Mouse (Mus musculus): ENCODE data around the gene Uggt2. TPM values are rescaled to one million over a fixed set of nuclear protein-coding genes. Genes with fewer than 3 reads are reported as not detected.

Gene Uggt2
- polyA plus RNA-seq, 1 experiment from 2014 or later: 7.3 TPM

DNA sequence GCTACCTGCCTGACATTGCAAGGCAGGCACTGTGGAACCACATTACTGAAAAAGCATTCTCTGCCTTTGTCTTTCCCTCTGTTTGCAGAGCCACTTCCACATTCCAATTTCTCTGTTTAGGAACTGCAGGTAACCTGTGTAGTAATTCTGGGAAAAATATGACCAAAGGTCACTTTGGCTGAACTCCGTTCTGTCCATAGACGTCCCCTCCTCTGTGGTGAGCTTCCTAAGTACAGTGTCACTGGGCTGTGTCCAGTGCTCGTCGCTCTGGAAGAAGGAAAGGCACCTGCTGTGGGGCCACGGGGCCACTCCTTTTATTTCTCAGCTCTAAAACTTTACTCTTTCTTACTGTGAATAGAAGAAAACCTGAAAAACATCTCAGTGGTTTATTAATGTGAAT is 118.9 kb downstream of the Uggt2 start:
- Histone ChIP-seq H3K4me2 (ENCODE audit: low read length) (no peak overlapping the region), H3K9ac (ENCODE audit: low read length) (no peak overlapping the region), H3K27me3 (replicated peaks; ENCODE audit: control insufficient read depth, insufficient read depth, low read length) (no peaks in the 10 kb centered on the region), H3K36me3 (ENCODE audit: control insufficient read depth, insufficient read depth, low read length) (peaks cover 66% of the 10 kb centered on the region), H3K4me3 (ENCODE audit: low read depth, low read length) (no peak overlapping the region), H3K9me3 (replicated peaks; ENCODE audit: control insufficient read depth, low read length) (no peaks in the 10 kb centered on the region), H3K27ac (ENCODE audit: low read depth, low read length) (no peak overlapping the region), H3K4me1 (ENCODE audit: control insufficient read depth, insufficient read depth, low read length) (no peaks in the 10 kb centered on the region)
- WGBS: 71% methylated on average over 5 of the region's 5 CpGs
- ATAC-seq (no peak), DNase-seq (ENCODE audit: low spot score) (no peak)

DNA sequence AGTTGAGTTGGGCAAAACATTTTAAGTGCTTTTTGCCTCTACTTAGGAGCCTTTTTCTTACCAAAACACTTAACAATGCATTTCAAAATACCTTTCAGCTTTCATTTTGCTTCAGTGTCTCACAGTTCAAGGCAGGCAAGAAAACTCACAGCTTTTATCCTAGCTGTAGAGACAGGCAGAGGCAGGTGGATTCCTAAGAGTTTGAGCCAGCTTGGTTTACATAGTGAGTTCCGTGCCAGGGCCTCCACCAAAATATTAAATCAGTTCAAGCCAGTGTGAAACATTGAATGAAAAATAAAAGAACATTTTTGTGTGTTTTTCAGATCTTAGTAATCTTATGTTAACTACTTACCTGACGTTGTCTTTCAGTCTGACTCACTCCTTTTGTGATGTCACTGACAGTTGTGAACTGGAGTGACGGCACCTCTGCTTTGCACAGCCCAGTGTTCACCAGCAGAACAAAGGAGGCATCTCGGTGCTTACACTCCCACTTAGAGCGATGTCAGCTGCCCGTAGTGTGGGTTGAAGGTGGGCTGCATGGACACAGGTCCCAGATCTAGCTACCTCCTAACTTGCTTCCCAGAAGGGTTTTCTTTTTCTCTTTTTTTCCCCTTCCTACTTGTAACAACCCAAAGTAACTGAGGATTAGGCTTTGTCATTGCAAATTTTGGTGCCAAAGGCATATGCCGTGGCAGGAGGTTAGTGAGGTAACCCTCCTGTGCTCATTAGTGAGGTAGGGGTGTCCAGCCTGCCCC is 119.5 kb downstream of the Uggt2 start:
- no peak overlapping the region for H3K9ac ChIP-seq (ENCODE audit: low read length)
- ATAC-seq: no peak
- no peak overlapping the region for H3K27ac ChIP-seq (ENCODE audit: low read depth, low read length)
- DNase-seq (ENCODE audit: low spot score): no peak
- WGBS: 66% methylated on average over 7 of the region's 7 CpGs
- no peaks in the 10 kb centered on the region for H3K9me3 ChIP-seq (replicated peaks; ENCODE audit: control insufficient read depth, low read length)
- no peak overlapping the region for H3K4me2 ChIP-seq (ENCODE audit: low read length)
- H3K4me3 ChIP-seq (ENCODE audit: low read depth, low read length): no peak overlapping the region
- no peaks in the 10 kb centered on the region for H3K4me1 ChIP-seq (ENCODE audit: control insufficient read depth, insufficient read depth, low read length)
- no peaks in the 10 kb centered on the region for H3K27me3 ChIP-seq (replicated peaks; ENCODE audit: control insufficient read depth, insufficient read depth, low read length)
- H3K36me3 ChIP-seq (ENCODE audit: control insufficient read depth, insufficient read depth, low read length): peaks cover 69% of the 10 kb centered on the region

DNA sequence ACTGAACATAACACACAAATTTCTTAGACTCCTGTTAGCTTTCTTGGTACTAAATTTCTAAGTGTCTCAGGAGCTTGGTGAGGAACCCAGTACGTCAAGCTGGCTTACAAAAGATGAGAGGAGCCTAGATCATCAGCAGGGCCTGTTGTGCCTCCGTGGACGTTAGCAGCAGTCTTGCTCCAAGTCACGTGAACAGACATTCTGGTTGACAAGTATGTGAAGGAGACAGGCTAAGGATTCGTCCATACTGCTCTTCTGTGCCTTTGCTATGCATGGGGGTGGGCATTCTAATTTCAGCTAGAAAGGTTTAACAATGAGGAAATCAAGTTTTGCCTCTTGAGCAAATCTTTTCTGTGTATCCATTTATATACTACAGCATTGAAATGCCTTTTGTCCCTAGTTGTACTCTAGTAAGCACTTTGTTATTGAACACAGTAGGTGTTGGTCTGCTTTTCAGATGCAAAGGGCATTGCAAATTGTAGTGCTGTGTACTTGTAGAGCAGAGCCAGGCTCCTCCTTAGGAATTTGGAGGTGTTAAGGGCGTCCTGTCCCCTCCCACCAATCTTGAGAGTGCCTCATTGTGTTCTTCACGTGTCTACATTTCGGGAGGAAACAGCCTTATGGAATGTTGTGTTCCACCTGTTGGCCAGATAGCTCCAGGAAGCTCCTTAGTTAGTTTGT is 122.0 kb downstream of the Uggt2 start:
- Histone ChIP-seq H3K4me1 (ENCODE audit: control insufficient read depth, insufficient read depth, low read length) (no peaks in the 10 kb centered on the region), H3K27ac (ENCODE audit: low read depth, low read length) (no peak overlapping the region), H3K27me3 (replicated peaks; ENCODE audit: control insufficient read depth, insufficient read depth, low read length) (no peaks in the 10 kb centered on the region), H3K4me3 (ENCODE audit: low read depth, low read length) (no peak overlapping the region), H3K36me3 (ENCODE audit: control insufficient read depth, insufficient read depth, low read length) (peaks cover 74% of the 10 kb centered on the region), H3K4me2 (ENCODE audit: low read length) (no peak overlapping the region), H3K9ac (ENCODE audit: low read length) (no peak overlapping the region), H3K9me3 (replicated peaks; ENCODE audit: control insufficient read depth, low read length) (no peaks in the 10 kb centered on the region)
- ATAC-seq (no peak), DNase-seq (ENCODE audit: low spot score) (no peak)
- 77% methylated on average over 8 of the region's 8 CpGs for WGBS

DNA sequence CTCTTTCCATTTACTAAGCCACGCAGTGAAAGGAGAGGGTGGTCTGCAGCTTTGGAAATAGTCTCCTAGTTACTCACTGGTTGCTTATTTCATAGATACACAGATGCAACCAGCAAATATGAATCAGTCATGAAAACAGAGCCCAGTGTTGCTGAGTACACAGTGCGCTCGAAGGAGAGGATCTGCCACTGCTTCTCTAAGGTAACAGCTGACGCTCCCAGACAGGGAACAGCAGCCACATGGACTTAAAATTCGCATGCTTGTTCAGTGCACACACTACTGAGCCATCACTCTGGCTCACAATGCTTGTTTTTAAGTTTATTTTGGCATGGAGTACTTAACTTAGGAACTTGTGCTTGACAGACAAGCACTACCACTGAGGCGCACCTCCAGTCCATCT is 127.0 kb downstream of the Uggt2 start:
- Histone ChIP-seq H3K4me1 (ENCODE audit: control insufficient read depth, insufficient read depth, low read length) (no peaks in the 10 kb centered on the region), H3K4me3 (ENCODE audit: low read depth, low read length) (no peak overlapping the region), H3K9me3 (replicated peaks; ENCODE audit: control insufficient read depth, low read length) (no peaks in the 10 kb centered on the region), H3K36me3 (ENCODE audit: control insufficient read depth, insufficient read depth, low read length) (peaks cover 64% of the 10 kb centered on the region), H3K27me3 (replicated peaks; ENCODE audit: control insufficient read depth, insufficient read depth, low read length) (no peaks in the 10 kb centered on the region), H3K27ac (ENCODE audit: low read depth, low read length) (no peak overlapping the region), H3K9ac (ENCODE audit: low read length) (no peak overlapping the region), H3K4me2 (ENCODE audit: low read length) (no peak overlapping the region)
- 92% methylated on average over 6 of the region's 6 CpGs for WGBS
- DNase-seq (ENCODE audit: low spot score): no peak
- no peak for ATAC-seq

DNA sequence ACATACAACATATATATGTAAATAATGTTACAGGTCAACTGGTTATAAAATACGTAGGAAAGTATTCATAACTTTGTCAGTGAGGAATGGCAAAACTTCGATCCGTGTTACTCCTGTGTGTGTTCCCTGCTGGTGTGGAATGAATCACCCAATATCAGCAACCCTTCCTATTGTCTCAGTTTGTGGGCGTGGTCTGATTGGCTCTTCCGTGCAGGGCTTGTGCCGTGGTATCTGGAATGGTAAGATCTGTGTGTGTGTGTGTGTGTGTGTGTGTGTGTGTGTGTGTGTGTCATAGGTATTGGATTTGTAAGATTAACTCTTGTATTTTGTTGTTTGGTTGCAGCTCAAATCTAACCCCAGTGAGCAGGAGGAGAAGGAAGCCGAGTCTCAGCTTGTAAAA is 131.6 kb downstream of the Uggt2 start:
- no peak overlapping the region for H3K4me2 ChIP-seq (ENCODE audit: low read length)

DNA sequence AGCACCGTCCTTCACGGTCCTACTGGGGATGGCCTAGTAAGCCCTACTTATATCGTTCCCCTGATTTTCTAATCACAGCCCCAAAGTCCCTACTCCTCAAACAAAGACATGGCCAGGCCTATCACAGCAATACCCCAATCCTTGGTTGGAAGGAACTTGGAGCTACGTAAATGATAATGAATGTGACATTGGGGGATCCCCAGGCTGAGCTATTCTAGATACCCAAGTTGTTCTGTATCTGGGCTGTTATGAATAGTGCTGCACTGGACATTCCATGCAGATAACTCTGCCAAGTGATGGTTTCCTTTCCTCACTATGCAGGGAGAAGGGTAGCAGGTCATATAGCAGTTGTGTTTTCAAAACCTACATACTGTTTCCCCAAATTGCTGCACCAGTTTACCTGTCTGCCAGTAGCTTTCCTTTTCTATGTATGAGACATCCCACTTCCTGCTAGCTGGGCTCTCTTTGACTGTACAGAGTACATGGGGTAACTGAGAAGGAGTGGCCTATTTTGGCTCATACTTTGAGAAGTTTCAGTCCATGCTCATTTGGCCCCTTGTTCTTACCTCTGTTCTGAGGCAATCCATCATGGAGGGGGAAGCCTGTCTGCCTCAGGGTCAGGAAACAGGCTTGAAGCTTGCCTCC is 133.8 kb downstream of the Uggt2 start:
- H3K36me3 ChIP-seq (ENCODE audit: control insufficient read depth, insufficient read depth, low read length): peaks cover 16% of the 10 kb centered on the region
- no peak overlapping the region for H3K4me2 ChIP-seq (ENCODE audit: low read length)
- H3K4me1 ChIP-seq (ENCODE audit: control insufficient read depth, insufficient read depth, low read length): no peaks in the 10 kb centered on the region
- no peaks in the 10 kb centered on the region for H3K27me3 ChIP-seq (replicated peaks; ENCODE audit: control insufficient read depth, insufficient read depth, low read length)
- no peak overlapping the region for H3K9ac ChIP-seq (ENCODE audit: low read length)
- no peak overlapping the region for H3K27ac ChIP-seq (ENCODE audit: low read depth, low read length)
- DNase-seq (ENCODE audit: low spot score): no peak
- 93% methylated on average over 4 of the region's 4 CpGs for WGBS
- H3K4me3 ChIP-seq (ENCODE audit: low read depth, low read length): no peak overlapping the region
- no peaks in the 10 kb centered on the region for H3K9me3 ChIP-seq (replicated peaks; ENCODE audit: control insufficient read depth, low read length)
- ATAC-seq: no peak

More for the DNA sequence above, 131.6 kb downstream of the Uggt2 start:
- no peak for DNase-seq (ENCODE audit: low spot score)
- Histone ChIP-seq H3K36me3 (ENCODE audit: control insufficient read depth, insufficient read depth, low read length) (peaks cover 27% of the 10 kb centered on the region), H3K27me3 (replicated peaks; ENCODE audit: control insufficient read depth, insufficient read depth, low read length) (no peaks in the 10 kb centered on the region), H3K9me3 (replicated peaks; ENCODE audit: control insufficient read depth, low read length) (no peaks in the 10 kb centered on the region), H3K4me3 (ENCODE audit: low read depth, low read length) (no peak overlapping the region), H3K9ac (ENCODE audit: low read length) (no peak overlapping the region), H3K4me1 (ENCODE audit: control insufficient read depth, insufficient read depth, low read length) (no peaks in the 10 kb centered on the region), H3K27ac (ENCODE audit: low read depth, low read length) (no peak overlapping the region)
- WGBS: 89% methylated on average over 7 of the region's 7 CpGs
- ATAC-seq: no peak

DNA sequence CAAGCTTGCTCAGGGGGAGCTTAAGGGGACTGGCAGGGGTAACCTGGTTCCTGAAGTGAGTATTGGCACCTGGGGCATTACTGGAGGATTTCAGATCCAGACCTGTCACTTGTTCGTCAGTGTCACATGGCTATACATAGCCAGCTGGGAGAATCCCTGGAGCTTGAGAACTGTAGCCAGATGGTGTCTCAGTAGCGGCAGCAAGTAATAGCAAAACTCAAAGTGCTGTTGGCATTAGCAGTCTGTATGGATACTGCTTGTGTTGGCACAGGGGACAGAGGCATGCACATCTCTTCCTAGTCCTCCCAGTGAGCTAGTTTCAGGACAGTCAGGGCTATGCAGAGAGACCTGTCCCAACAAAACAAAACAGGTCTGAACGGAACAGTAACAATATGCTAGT is 141.2 kb downstream of the Uggt2 start:
- Histone ChIP-seq H3K9ac (ENCODE audit: low read length) (no peak overlapping the region), H3K27ac (ENCODE audit: low read depth, low read length) (no peak overlapping the region), H3K4me2 (ENCODE audit: low read length) (no peak overlapping the region), H3K36me3 (ENCODE audit: control insufficient read depth, insufficient read depth, low read length) (peaks cover 27% of the 10 kb centered on the region), H3K4me3 (ENCODE audit: low read depth, low read length) (no peak overlapping the region), H3K9me3 (replicated peaks; ENCODE audit: control insufficient read depth, low read length) (no peaks in the 10 kb centered on the region), H3K4me1 (ENCODE audit: control insufficient read depth, insufficient read depth, low read length) (no peaks in the 10 kb centered on the region), H3K27me3 (replicated peaks; ENCODE audit: control insufficient read depth, insufficient read depth, low read length) (no peaks in the 10 kb centered on the region)
- DNase-seq (ENCODE audit: low spot score) (peak; percentile 49), ATAC-seq (peak; percentile 55; the same call in 1 of the 2 replicates)
- WGBS: 88% methylated on average over 3 of the region's 3 CpGs

DNA sequence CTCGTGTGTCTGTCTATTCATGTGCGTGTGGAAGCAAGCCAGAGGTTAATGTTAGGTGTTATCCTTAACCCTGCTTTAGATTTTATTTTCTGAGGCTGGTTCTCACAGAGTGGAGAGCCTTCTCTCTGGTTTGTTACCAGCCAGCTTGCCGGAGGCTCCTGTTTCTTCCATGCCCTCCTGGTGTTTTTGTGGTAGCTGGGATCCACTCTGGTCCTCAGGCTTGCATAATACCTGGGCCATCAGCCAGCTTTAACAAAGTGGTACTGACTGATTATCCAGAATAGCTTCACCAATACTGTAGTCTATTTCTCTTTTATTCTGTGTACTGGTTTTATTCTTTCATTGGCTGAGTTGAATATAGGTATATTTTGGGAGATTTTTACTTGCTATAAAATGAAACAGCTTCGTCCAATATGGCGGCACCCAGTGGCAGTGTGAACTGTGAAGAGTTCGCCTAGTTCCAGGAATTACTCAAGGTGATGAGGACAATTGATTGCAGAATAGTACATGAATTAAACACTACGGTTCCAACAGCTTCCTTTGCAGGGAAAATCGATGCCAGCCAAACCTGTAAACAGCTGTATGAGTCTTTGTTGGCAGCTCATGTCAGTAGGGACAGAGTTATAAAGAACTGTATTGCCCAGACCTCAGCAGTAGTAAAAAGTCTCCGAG is 147.2 kb downstream of the Uggt2 start:
- DNase-seq (ENCODE audit: low spot score): no peak
- WGBS: 90% methylated on average over 9 of the region's 9 CpGs
- no peak for ATAC-seq
- no peak overlapping the region for H3K27ac ChIP-seq (ENCODE audit: low read depth, low read length)
- no peak overlapping the region for H3K9ac ChIP-seq (ENCODE audit: low read length)
- H3K4me1 ChIP-seq (ENCODE audit: control insufficient read depth, insufficient read depth, low read length): no peaks in the 10 kb centered on the region
- no peak overlapping the region for H3K4me2 ChIP-seq (ENCODE audit: low read length)
- H3K9me3 ChIP-seq (replicated peaks; ENCODE audit: control insufficient read depth, low read length): no peaks in the 10 kb centered on the region
- H3K36me3 ChIP-seq (ENCODE audit: control insufficient read depth, insufficient read depth, low read length): no peaks in the 10 kb centered on the region
- H3K4me3 ChIP-seq (ENCODE audit: low read depth, low read length): no peak overlapping the region
- H3K27me3 ChIP-seq (replicated peaks; ENCODE audit: control insufficient read depth, insufficient read depth, low read length): no peaks in the 10 kb centered on the region
